Mouse (Mus musculus): ENCODE results near the gene Polr2h. TPM values are rescaled to one million over a fixed set of nuclear protein-coding genes. Genes with fewer than 3 reads are reported as not detected.

The Polr2h gene
- polyA plus RNA-seq, 1 experiment from 2014 or later, result 148 TPM

DNA sequence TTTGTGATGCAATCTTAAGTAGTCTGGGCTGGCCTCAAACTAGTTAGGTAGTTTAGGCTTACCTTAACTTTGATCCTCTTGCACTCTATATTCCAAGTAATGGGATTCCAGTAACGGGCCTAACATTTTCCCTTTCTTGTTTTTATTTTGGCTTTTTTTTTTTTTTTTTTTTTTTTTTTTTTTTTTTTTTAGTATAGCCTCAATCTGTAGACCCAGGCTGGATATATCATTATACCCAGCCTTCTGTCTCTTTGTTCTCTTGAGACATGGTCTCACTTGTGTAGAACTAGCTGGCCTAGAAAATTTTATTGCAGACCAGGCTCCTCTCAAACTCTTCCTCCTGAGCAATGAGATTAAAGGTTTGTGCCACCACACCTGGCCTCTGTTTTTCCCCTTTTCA is 25.8 kb upstream of the Polr2h start:
- WGBS, result 89% methylated on average over 1 of the region's 1 CpGs
- peaks cover 44% of the 10 kb centered on the region for H3K4me1 ChIP-seq
- H3K9me3 ChIP-seq (replicated peaks), result no peaks in the 10 kb centered on the region
- H3K27ac ChIP-seq (replicated peaks), result no peak overlapping the region
- no peak overlapping the region for H3K4me3 ChIP-seq
- DNase-seq (ENCODE audit: low spot score), result no peak
- peaks cover 23% of the 10 kb centered on the region for H3K27me3 ChIP-seq (ENCODE audit: low read depth, poor library complexity, severe bottlenecking)
- H3K36me3 ChIP-seq, result peaks cover 61% of the 10 kb centered on the region

GRCm38 (mm10) chr16:20692241-20692965 is 25.1 kb upstream of the Polr2h start:
- Histone ChIP-seq H3K4me1 (peaks cover 48% of the 10 kb centered on the region), H3K27me3 (ENCODE audit: low read depth, poor library complexity, severe bottlenecking) (peaks cover 23% of the 10 kb centered on the region), H3K4me3 (peak overlapping the region; percentile 73), H3K36me3 (peaks cover 53% of the 10 kb centered on the region), H3K9me3 (replicated peaks) (no peaks in the 10 kb centered on the region), H3K27ac (replicated peaks) (peak overlapping the region; percentile 23; the same call in 1 of the 2 replicates)
- DNase-seq (ENCODE audit: low spot score), result peak; percentile 27
- 44% methylated on average over 16 of the region's 16 CpGs for WGBS

GRCm38 (mm10) chr16:20693111-20693701 is 24.3 kb upstream of the Polr2h start, which contains the start of gene Fam131a:
Fam131a (plus strand) TSS chr16:20693241.
- Histone ChIP-seq H3K27ac (replicated peaks) (peak within 1 kb of the TSS; percentile 90), H3K4me1 (peaks cover 48% of the 10 kb centered on the region), H3K9me3 (replicated peaks) (no peaks in the 10 kb centered on the region), H3K27me3 (ENCODE audit: low read depth, poor library complexity, severe bottlenecking) (peaks cover 23% of the 10 kb centered on the region), H3K4me3 (peak within 1 kb of the TSS; percentile 73), H3K36me3 (peaks cover 45% of the 10 kb centered on the region)
- peak; percentile 96 for DNase-seq (ENCODE audit: low spot score)
- 0% methylated on average over 37 of the region's 37 CpGs for WGBS

- WGBS, result 78% methylated on average over 8 of the region's 8 CpGs
- H3K36me3 ChIP-seq, result peaks cover 36% of the 10 kb centered on the region
- H3K27me3 ChIP-seq (ENCODE audit: low read depth, poor library complexity, severe bottlenecking), result peaks cover 23% of the 10 kb centered on the region
- H3K4me3 ChIP-seq, result 0 out of 2 replicates have a peak overlapping the region, but pooled peaks have one; percentile 14
- H3K4me1 ChIP-seq, result peaks cover 49% of the 10 kb centered on the region
- H3K27ac ChIP-seq (replicated peaks), result peak overlapping the region; percentile 86; the same call in 1 of the 2 replicates
- DNase-seq (ENCODE audit: low spot score), result no peak
- no peaks in the 10 kb centered on the region for H3K9me3 ChIP-seq (replicated peaks)
Observed at GRCm38 (mm10) chr16:20694781-20695180, 22.7 kb upstream of the Polr2h start.

GRCm38 (mm10) chr16:20695622-20696323 is 21.7 kb upstream of the Polr2h start:
- peak overlapping the region; percentile 86 for H3K27ac ChIP-seq (replicated peaks)
- peaks cover 55% of the 10 kb centered on the region for H3K4me1 ChIP-seq
- 2% methylated on average over 46 of the region's 46 CpGs for WGBS
- DNase-seq (ENCODE audit: low spot score), result peak; percentile 89
- H3K36me3 ChIP-seq, result peaks cover 31% of the 10 kb centered on the region
- H3K9me3 ChIP-seq (replicated peaks), result no peaks in the 10 kb centered on the region
- H3K4me3 ChIP-seq, result peak overlapping the region; percentile 58
- peaks cover 23% of the 10 kb centered on the region for H3K27me3 ChIP-seq (ENCODE audit: low read depth, poor library complexity, severe bottlenecking)

DNA sequence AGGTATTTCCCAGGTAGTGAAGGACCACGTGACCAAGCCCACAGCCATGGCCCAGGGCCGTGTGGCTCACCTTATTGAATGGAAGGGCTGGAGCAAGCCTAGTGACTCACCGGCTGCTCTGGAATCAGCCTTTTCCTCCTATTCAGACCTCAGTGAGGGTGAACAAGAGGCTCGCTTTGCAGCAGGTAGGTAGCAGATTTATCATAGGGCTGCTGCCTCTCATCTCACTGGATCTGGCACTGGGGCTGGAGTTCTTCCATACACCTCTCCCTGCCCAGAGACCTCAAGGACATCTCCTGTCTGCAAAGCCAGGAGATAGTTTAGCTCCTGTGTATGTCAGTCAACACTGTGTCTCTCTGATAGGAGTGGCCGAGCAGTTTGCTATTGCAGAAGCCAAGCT is 18.2 kb upstream of the Polr2h start:
- Histone ChIP-seq H3K27ac (replicated peaks) (no peak overlapping the region), H3K4me3 (no peak overlapping the region), H3K27me3 (ENCODE audit: low read depth, poor library complexity, severe bottlenecking) (peaks cover 19% of the 10 kb centered on the region), H3K4me1 (peaks cover 55% of the 10 kb centered on the region), H3K36me3 (peaks cover 19% of the 10 kb centered on the region), H3K9me3 (replicated peaks) (no peaks in the 10 kb centered on the region)
- DNase-seq (ENCODE audit: low spot score), result no peak
- 78% methylated on average over 5 of the region's 5 CpGs for WGBS

- peaks cover 49% of the 10 kb centered on the region for H3K4me1 ChIP-seq
- H3K4me3 ChIP-seq, result no peak overlapping the region
- 32% methylated on average over 5 of the region's 5 CpGs for WGBS
- H3K36me3 ChIP-seq, result peaks cover 26% of the 10 kb centered on the region
- H3K27ac ChIP-seq (replicated peaks), result peak overlapping the region; percentile 42; the same call in 1 of the 2 replicates
- H3K9me3 ChIP-seq (replicated peaks), result no peaks in the 10 kb centered on the region
- no peak for DNase-seq (ENCODE audit: low spot score)
- peaks cover 11% of the 10 kb centered on the region for H3K27me3 ChIP-seq (ENCODE audit: low read depth, poor library complexity, severe bottlenecking)
Observed at GRCm38 (mm10) chr16:20700036-20700435, 17.4 kb upstream of the Polr2h start.

- H3K27me3 ChIP-seq (ENCODE audit: low read depth, poor library complexity, severe bottlenecking), result peaks cover 2% of the 10 kb centered on the region; the same call in 1 of the 2 replicates
- WGBS, result 45% methylated on average over 7 of the region's 7 CpGs
Observed at GRCm38 (mm10) chr16:20701316-20701715, 16.1 kb upstream of the Polr2h start.

GRCm38 (mm10) chr16:20701729-20702521 is 15.5 kb upstream of the Polr2h start:
- peaks cover 45% of the 10 kb centered on the region for H3K36me3 ChIP-seq
- peak overlapping the region; percentile 84 for H3K27ac ChIP-seq (replicated peaks)
- H3K4me1 ChIP-seq, result peaks cover 34% of the 10 kb centered on the region
- 19% methylated on average over 12 of the region's 12 CpGs for WGBS
- no peaks in the 10 kb centered on the region for H3K9me3 ChIP-seq (replicated peaks)
- DNase-seq (ENCODE audit: low spot score), result peak; percentile 42
- peak overlapping the region; percentile 28 for H3K4me3 ChIP-seq
- no peaks in the 10 kb centered on the region for H3K27me3 ChIP-seq (ENCODE audit: low read depth, poor library complexity, severe bottlenecking)

More at GRCm38 (mm10) chr16:20701316-20701715, 16.1 kb upstream of the Polr2h start:
- H3K36me3 ChIP-seq, result peaks cover 39% of the 10 kb centered on the region
- peaks cover 36% of the 10 kb centered on the region for H3K4me1 ChIP-seq
- peak overlapping the region; percentile 84 for H3K27ac ChIP-seq (replicated peaks)
- 0 out of 2 replicates have a peak overlapping the region, but pooled peaks have one; percentile 28 for H3K4me3 ChIP-seq
- no peaks in the 10 kb centered on the region for H3K9me3 ChIP-seq (replicated peaks)
- DNase-seq (ENCODE audit: low spot score), result no peak

GRCm38 (mm10) chr16:20702522-20702893 is 15.0 kb upstream of the Polr2h start:
- peaks cover 39% of the 10 kb centered on the region for H3K4me1 ChIP-seq
- 4% methylated on average over 8 of the region's 8 CpGs for WGBS
- H3K36me3 ChIP-seq, result peaks cover 51% of the 10 kb centered on the region
- H3K27me3 ChIP-seq (ENCODE audit: low read depth, poor library complexity, severe bottlenecking), result no peaks in the 10 kb centered on the region
- peak overlapping the region; percentile 28; the same call in 1 of the 2 replicates for H3K4me3 ChIP-seq
- peak; percentile 80 for DNase-seq (ENCODE audit: low spot score)
- no peaks in the 10 kb centered on the region for H3K9me3 ChIP-seq (replicated peaks)
- peak overlapping the region; percentile 84 for H3K27ac ChIP-seq (replicated peaks)

DNA sequence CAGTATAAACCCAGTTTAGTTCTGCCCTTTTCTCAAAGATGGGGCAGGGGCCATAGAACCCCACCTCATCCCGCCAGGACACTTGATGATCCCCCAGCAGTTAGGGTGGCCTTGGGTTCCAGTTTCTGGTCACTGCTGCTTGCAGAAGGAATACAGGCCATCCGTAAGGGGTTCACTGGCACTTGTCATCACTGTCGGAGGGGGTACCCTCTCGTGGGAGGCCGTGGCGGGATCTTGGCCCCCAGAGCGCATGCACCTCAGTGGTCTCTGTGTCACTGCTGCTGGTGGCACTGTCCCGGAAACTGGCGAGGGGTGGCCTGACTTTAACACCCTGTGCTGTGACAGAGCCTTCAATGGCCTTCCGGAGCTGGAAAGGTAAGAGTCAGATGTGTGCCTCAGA is 14.4 kb upstream of the Polr2h start:
- Histone ChIP-seq H3K27ac (replicated peaks) (0 out of 2 replicates have a peak overlapping the region, but pooled peaks have one; percentile 25), H3K4me1 (peaks cover 40% of the 10 kb centered on the region), H3K4me3 (no peak overlapping the region), H3K36me3 (peaks cover 57% of the 10 kb centered on the region), H3K27me3 (ENCODE audit: low read depth, poor library complexity, severe bottlenecking) (no peaks in the 10 kb centered on the region), H3K9me3 (replicated peaks) (no peaks in the 10 kb centered on the region)
- WGBS, result 89% methylated on average over 10 of the region's 10 CpGs
- DNase-seq (ENCODE audit: low spot score), result no peak

Measured in midbrain, embryonic 10.5 days (tissue).